Mouse (Mus musculus): ENCODE measurements at regions not wholly inside any gene's neighbourhood (a gene's known extent, or its start where the extent isn't known, plus 50 kb on each side); places are given as distances from the start of the nearest gene placed in this dataset.

DNA sequence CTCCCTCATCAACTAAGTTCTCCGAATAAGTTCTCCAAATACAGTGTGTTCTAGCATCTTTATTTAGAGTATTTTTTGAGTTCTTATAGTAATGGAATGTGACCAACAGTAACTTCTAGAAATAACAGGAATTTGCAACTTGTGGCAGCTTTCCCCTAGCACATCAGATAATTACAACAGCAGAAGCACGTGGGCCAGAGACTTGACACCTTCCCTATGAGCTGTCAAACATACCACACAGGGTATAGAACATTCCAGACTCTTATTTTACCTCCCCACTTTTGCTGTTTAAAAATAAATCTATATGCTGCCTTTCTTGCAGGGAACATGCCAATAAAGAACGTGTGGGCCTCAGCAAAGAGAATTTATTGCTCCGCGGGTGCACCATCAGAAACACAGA, 77.4 kb upstream of the Commd8 start:
- no peak for DNase-seq (ENCODE audit: low read depth, low spot score)

DNA sequence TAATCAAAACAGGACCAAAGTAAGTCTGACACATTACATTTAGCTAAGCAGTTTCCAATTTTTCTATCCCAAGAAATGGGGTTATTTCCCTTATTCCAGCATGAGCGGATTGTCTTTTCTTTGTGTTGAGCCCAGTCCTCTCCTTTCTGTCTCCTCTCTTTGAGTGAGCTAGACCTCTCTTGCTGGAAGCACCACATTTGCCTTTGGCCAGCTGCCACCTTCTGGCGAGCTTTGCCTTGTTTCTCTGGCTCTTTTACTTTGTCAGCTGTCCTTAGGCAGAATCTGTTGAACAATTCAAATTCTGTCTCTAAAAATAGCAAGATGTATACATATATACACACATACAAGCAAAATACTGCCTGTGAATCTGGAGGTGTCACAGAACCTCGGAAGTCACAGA, 76.1 kb upstream of the Commd8 start:
- DNase-seq (ENCODE audit: low read depth, low spot score), result peak; percentile 40

DNA sequence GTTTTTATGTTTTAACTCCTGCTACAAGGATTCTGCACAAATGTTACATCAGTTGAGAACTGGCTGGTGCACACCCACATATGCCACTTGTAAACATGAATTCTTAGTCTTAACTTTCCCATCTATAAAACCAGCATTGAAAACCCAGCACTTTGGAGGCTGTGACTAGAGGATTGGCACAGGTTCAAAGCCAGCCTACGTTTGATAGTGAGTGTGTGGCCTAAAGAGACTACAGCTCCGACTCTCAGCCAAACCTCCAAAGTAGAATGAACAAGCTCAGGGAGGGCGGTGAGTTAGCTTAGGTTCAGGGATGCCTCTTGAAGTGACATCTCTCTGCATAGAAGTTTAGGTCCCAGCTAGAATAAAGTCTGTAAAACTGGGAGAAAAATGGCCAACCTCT, 75.0 kb upstream of the Commd8 start:
- DNase-seq (ENCODE audit: low read depth, low spot score), result no peak

DNA sequence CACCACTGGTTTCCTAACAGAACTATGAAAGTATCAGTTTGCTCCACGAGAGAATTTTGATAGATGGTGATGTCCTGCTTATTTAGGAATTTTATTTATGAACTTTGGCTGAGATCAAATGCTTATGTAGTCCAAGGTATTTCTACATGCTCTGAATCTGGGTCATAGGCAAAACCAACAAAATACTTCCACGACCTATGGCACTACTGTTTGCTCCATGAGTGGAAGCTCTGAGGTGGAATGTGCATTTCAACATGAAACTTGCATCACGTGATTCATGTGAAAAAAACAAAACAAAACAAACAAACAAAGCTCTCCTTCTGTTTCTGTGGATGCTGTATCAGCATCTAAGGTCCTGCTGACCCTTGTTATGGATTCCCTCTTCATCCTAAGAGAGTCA, 73.5 kb upstream of the Commd8 start:
- DNase-seq (ENCODE audit: low read depth, low spot score), result no peak

DNA sequence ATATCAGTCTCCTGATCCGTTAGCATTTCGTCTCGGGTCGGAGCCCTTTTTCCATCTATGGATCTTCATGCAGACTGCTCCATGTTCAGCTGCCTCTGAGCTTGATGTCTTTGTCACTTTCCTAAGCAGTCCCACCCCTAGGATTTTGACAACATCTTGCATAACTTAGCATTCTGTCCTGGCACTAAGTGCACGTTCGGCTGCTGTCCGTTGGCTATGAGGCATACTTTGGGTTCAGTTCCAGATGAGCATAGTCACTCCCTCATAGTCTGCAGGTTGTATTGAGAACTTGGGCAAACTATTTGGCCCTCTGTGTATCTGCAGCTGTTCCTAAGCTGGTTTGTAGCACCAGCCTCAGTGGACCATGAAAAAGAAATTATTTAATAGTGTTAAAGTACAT, 72.3 kb upstream of the Commd8 start:
- no peak for DNase-seq (ENCODE audit: low read depth, low spot score)

DNA sequence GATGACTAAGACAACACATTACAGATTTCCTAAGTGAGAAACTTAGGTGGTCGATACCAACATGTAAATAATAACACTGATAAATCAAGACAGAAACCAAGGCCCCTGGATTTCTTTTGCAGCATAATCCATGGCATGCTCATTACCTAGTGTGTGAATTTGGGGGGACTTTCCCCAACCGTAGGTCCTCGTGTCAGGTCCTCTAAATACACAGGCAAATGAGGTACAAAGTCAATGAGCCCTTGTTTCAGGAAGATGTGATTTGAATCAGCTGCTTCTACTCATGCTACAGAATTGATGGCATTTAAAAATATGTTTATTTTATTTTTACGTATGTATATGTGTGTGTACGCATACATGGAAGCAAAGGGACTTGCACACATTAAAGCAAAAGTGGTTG, 59.0 kb upstream of the Commd8 start:
- DNase-seq (ENCODE audit: low read depth, low spot score), result no peak

DNA sequence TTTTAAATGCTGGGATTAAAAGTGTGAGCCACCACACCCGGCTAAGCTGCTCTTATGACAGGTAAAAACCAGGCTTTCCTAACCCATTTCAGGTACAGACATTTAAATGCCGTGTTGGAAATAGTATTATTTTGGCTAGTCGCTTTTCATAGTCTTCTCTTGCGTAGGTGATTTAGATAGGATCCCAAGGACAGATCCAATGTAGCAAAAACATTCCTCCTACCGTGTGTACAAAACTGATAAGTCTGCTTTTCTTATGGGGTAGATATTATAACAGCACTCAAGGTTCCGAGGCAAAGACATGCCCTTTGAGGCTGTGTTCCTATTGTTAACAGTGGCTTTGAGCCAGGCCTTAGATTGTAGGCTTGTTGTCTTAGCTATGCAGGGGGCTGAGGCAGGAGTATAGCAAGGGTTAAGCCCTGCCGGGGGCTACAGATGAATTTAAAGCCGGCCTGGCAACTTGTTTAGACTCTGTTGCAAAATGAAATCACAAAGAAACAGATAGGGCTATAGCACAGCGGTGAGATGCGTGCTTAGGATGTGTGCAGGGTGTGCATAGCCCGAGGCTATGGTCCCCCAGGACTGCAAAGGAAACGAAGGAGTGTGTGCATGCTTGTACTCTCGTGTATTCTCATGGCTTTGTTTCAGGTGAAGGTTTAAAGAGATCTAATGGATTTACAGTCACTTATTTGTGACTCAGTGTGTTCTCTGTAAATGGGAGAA, 57.7 kb upstream of the Commd8 start:
- no peak for DNase-seq (ENCODE audit: low read depth, low spot score)

DNA sequence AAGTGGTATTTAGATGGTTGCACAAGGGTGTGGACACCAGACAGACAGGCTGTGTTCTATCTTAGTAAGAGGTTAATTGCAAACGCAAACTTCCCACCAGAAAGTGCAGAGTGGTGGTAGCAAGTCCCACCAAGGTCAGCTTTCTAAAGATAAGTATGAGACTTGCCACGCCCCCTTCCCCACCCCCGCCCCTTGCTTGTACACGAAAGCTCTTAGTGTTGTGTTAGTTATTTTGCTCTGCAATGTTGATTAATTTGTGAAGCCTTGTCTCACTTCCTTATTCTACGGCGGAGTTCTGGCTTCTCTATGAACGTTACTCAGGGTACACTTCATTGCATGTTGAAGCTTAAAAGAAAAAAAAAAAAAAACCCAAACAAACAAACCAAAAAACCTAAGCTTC, 57.1 kb upstream of the Commd8 start:
- DNase-seq (ENCODE audit: low read depth, low spot score), result no peak

DNA sequence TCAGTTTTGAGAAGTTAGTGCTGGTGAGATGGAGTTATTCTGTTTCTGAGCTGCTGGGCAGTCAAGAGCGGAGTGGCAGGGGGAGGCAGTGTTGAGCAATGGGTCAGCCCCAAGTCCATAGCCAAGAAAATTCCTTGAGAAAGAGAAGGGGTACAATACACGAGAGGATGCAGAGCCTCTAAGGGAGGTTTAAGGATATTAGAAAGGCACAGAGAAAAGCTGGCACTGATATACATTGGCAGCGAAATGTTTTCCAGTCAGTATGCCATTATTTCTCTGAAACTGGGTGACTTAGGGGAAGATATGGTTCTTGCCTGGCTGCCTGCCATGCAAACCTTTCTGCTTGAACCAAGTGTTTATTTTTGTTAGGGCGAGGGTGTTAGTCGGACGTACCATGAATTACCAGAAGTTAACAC, 56.6 kb upstream of the Commd8 start:
- no peak for DNase-seq (ENCODE audit: low read depth, low spot score)

DNA sequence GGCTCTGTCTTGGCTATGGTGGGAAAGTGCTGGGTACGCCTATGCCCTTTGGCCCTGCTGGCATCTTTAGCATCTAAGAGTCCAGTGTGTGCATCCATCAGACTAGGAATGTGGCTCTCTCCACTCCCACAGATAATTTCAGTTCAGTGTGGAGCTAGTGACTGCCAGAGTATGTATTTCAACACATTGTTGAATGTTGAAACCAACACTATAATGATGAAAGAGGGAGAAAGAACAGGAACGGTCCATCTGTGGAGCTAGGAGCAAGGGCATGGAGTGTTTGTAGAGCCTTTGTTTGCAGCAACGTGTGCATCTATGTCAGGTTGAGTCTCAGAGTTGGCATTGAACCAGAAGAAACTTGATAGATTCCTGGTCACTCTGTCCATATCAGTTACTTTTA, 54.9 kb upstream of the Commd8 start:
- no peak for DNase-seq (ENCODE audit: low read depth, low spot score)

DNA sequence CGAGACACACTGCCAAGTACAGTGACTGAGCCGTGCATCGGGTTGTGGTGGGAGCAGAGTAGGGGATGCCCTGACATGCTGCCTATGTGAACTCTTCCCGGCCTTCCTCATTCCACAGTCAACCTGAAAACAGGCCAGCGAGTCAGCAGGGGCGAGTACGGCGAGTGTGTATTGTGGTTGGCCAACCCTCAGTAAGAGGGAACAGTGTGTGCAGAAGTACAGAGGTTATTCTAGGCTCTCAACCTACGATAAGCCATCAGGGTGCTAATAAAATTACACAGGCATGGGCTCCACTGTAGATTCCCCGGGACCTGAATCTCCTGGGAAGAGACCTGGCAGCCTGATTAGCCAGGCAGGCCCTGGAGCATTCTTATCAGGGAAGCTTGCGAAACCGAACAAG, 51.7 kb upstream of the Commd8 start:
- DNase-seq (ENCODE audit: low read depth, low spot score), result no peak

DNA sequence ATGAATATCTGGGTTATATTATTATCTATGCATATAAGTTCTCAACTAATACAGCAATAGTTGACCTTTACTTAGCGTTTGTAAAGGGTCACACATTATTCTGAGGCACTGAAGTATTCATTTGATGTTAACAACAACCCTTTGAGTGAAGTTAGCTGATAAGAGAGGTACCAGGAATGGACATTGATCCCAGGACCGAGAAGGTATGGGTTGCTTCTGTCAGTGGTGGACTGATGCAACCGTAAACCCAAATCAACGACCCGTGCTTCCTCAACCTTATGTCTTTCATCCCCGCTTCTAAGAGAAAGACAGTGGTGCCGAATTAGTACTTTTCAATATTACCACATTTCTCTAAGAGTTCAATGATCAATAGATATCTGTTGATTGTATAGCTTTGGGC, 51.3 kb upstream of the Commd8 start:
- no peak for DNase-seq (ENCODE audit: low read depth, low spot score)
